Mouse (Mus musculus): ENCODE data around the gene Gm6164.
"Not testable (repeated sequence)": the region's sequence is repeated elsewhere in the genome, so short reads cannot be mapped to it uniquely, and the experiment has no call there.

Gm6164 gene

GRCm38 (mm10) chr7:20205507-20205906 lies at the start of gene Gm6164:
Gm6164 (minus strand) TSS chr7:20205607.
- not testable (repeated sequence) for DNase-seq (ENCODE audit: extremely low spot score, low spot score)

DNA sequence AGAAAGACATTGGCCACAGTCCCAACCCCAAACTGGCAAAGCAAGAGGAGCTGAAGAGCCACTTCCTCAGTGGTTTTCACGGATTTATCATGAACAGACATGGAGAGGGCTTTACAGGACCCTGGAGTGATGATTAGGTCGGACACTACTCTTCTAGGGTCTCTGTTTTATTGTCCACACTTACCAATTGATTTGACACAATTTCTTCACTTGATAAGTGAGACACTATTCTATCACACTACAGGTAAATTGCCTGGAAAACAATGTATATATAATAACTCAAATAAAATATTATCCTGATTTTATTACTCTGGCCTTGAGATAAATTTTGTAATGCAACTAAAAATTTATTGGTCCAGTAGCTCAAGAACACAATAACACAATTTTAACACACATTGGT lies 28.3 kb upstream of the Gm6164 start, which contains the start of gene Gm4498:
Gene Gm4498, minus strand, starts transcription at position 101 of the 400 bp plus-strand sequence.
- DNase-seq (ENCODE audit: extremely low spot score, low spot score): not testable (repeated sequence)

GRCm38 (mm10) chr7:20193410-20193809 lies 12.0 kb downstream of the Gm6164 start, which contains the start of gene Vmn1r95:
Vmn1r95 (plus strand) TSS chr7:20193710.
- not testable (repeated sequence) for DNase-seq (ENCODE audit: extremely low spot score, low spot score)

- not testable (repeated sequence) for DNase-seq (ENCODE audit: extremely low spot score, low spot score)
These were observed 37.1 kb downstream of the Gm6164 start, which contains the start of gene Vmn1r94 for GRCm38 (mm10) chr7:20168277-20168676. Vmn1r94 (minus strand) TSS chr7:20168377.

All from neural tube, embryonic 10.5 days (tissue).